Mouse (Mus musculus) kidney, postnatal 0 days (tissue): ENCODE measurements around the gene Polr3b. TPM values are rescaled to one million over a fixed set of nuclear protein-coding genes. Genes with fewer than 3 reads are reported as not detected.

ENCODE experiments used
- ATAC-seq: fragments of 200-750 bp; cut with Nextera tagmentation; replicated peaks from 2 replicates; pipeline ENCODE4 v1.8.0; 2017; ENCODE audit warnings: low read depth, moderate number of reproducible peaks, moderate TSS enrichment, moderate library complexity; ENCODE audit not compliant: low FRiP score
- DNase-seq: peaks from one replicate; pipeline ENCODE4 v3.0.0-alpha.2; 2016; ENCODE audit warnings: low spot score
- H3K27ac ChIP-seq: fragments of 300-500 bp; sonication (generic); 2 replicates; pipeline ENCODE4 v1.5.1; 2014; ENCODE audit warnings: mild to moderate bottlenecking
- H3K27me3 ChIP-seq: fragments of 300-500 bp; sonication (generic); 2 replicates; pipeline ENCODE4 v1.6.1; 2014; ENCODE audit warnings: low read length, mixed read lengths; ENCODE audit not compliant: insufficient read depth
- H3K36me3 ChIP-seq: fragments of 300-500 bp; sonication (generic); 2 replicates; pipeline ENCODE4 v1.6.1; 2014; ENCODE audit warnings: low read length, mixed read lengths; ENCODE audit not compliant: insufficient read depth
- H3K4me1 ChIP-seq: fragments of 300-500 bp; sonication (generic); replicated peaks from 2 replicates; pipeline ENCODE4 v1.6.1; 2014; ENCODE audit warnings: antibody characterized with exemption, low read length, mixed read lengths; ENCODE audit not compliant: insufficient read depth
- H3K4me2 ChIP-seq: fragments of 300-500 bp; sonication (generic); 2 replicates; pipeline ENCODE4 v1.6.1; 2014; ENCODE audit warnings: mild to moderate bottlenecking, low read length, moderate library complexity, mixed read lengths
- H3K4me3 ChIP-seq: fragments of 300-500 bp; sonication (generic); replicated peaks from 2 replicates; pipeline ENCODE4 v1.5.1; 2014; ENCODE audit warnings: low read depth, low read length
- H3K9ac ChIP-seq: fragments of 300-500 bp; sonication (generic); 2 replicates; pipeline ENCODE4 v1.6.1; 2014; ENCODE audit warnings: low read depth, low read length
- H3K9me3 ChIP-seq: fragments of 300-500 bp; sonication (generic); replicated peaks from 2 replicates; pipeline ENCODE4 v1.6.1; 2016; ENCODE audit warnings: low read length, inconsistent platforms, mixed read lengths
- CTCF ChIP-seq: IDR thresholded peaks from 2 replicates; pipeline ENCODE4 v1.5.1; 2016; ENCODE audit warnings: antibody characterized with exemption, low read depth, mild to moderate bottlenecking, moderate library complexity
- WGBS: fragments of 180-500 bp; shearing (Covaris S2); extraction: QIAGEN DNeasy Blood & Tissue Kit; methylation state at CpG from one replicate; pipeline ENCODE4 v1.1.7; 2014; 5-methylcytosine and 5-hydroxymethylcytosine counted together
- polyA plus RNA-seq: library from polyadenylated mRNA; unstranded; fragments of >200 nt; fragmentation: Nextera tagmentation; extraction: Ambion mirVana; gene quantifications from 2 replicates; pipeline ENCODE4 v1.2.1, GENCODE M21; 2015

Polr3b gene
- polyA plus RNA-seq, 1 experiment from 2014 or later: 10.6 TPM

DNA sequence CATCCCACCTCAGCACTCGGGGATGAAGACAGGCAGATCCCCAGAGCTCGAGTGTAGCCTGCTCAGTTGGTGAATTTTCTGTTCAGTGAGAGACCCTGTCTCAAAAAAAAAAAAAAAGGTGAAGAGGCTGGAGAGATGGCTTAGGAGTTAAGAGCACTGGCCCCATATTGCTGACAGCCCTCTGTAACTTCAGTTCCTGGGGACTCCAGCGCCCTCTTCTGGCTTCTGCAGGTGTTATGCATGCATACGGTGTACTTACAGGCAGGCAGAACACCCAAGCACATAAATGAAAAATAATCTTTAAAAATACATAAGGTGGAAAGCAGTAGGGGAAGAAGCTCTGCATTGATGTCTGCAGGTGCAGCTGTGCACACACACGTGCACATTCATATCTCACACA lies 9.1 kb downstream of the Polr3b start:
- DNase-seq: peak; percentile 51
- no peak overlapping the region for H3K27ac ChIP-seq
- no peak overlapping the region for H3K4me2 ChIP-seq
- WGBS: 63% methylated on average over 5 of the region's 5 CpGs
- no peaks in the 10 kb centered on the region for H3K9me3 ChIP-seq
- ATAC-seq: no peak
- TF ChIP-seq CTCF: peak; percentile 62
- H3K36me3 ChIP-seq: peaks cover 21% of the 10 kb centered on the region
- no peaks in the 10 kb centered on the region for H3K27me3 ChIP-seq
- H3K9ac ChIP-seq: no peak overlapping the region
- H3K4me1 ChIP-seq: no peaks in the 10 kb centered on the region
- H3K4me3 ChIP-seq: no peak overlapping the region

DNA sequence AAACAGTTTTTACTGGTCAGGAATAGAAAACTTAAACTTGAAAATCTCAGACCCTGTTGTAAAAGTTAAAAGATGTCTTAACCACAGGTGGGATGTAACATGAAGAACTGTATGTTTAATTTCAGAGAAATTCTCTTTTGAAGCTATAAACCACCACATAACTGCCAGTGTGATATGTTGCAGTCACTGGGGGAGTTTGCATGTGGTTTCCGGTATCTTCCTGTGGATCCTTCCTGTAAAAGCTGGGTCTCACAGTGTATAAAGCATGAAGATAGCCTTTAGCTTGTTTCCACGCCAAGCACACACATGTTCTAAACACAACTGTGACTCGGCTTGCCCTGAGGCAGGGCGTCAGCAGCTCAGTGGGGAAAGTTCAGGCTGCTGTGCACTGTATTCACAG lies 9.9 kb downstream of the Polr3b start:
- Histone ChIP-seq H3K4me1 (no peaks in the 10 kb centered on the region), H3K9me3 (no peaks in the 10 kb centered on the region), H3K27me3 (no peaks in the 10 kb centered on the region), H3K4me3 (no peak overlapping the region), H3K9ac (no peak overlapping the region), H3K27ac (no peak overlapping the region), H3K4me2 (no peak overlapping the region), H3K36me3 (peaks cover 26% of the 10 kb centered on the region)
- WGBS: 89% methylated on average over 4 of the region's 4 CpGs
- DNase-seq (no peak), ATAC-seq (no peak)
- TF ChIP-seq CTCF: no peak

- no peaks in the 10 kb centered on the region for H3K9me3 ChIP-seq
- H3K4me2 ChIP-seq: no peak overlapping the region
- peaks cover 34% of the 10 kb centered on the region for H3K36me3 ChIP-seq
- no peak overlapping the region for H3K9ac ChIP-seq
- no peak overlapping the region for H3K27ac ChIP-seq
- H3K4me3 ChIP-seq: no peak overlapping the region
- no peaks in the 10 kb centered on the region for H3K27me3 ChIP-seq
- no peak for TF ChIP-seq CTCF
- no peaks in the 10 kb centered on the region for H3K4me1 ChIP-seq
- WGBS: 88% methylated on average over 10 of the region's 10 CpGs
- DNase-seq (no peak), ATAC-seq (no peak)
Observed at GRCm38 (mm10) chr10:84636656-84637055, 14.6 kb downstream of the Polr3b start.

GRCm38 (mm10) chr10:84638382-84638781 lies 16.3 kb downstream of the Polr3b start:
- 89% methylated on average over 4 of the region's 4 CpGs for WGBS

GRCm38 (mm10) chr10:84639525-84640287 lies 17.6 kb downstream of the Polr3b start:
- no peak for TF ChIP-seq CTCF
- no peak for ATAC-seq
- 50% methylated on average over 4 of the region's 4 CpGs for WGBS

More at GRCm38 (mm10) chr10:84638382-84638781, 16.3 kb downstream of the Polr3b start:
- Histone ChIP-seq H3K27me3 (no peaks in the 10 kb centered on the region), H3K4me2 (no peak overlapping the region), H3K4me3 (no peak overlapping the region), H3K9me3 (no peaks in the 10 kb centered on the region), H3K4me1 (no peaks in the 10 kb centered on the region), H3K27ac (no peak overlapping the region), H3K9ac (no peak overlapping the region), H3K36me3 (peaks cover 26% of the 10 kb centered on the region; the same call in 1 of the 2 replicates)
- ATAC-seq: no peak
- no peak for TF ChIP-seq CTCF
- DNase-seq: no peak

GRCm38 (mm10) chr10:84640861-84641260 lies 18.8 kb downstream of the Polr3b start:
- no peak for TF ChIP-seq CTCF
- Histone ChIP-seq H3K4me2 (no peak overlapping the region), H3K4me1 (no peaks in the 10 kb centered on the region), H3K4me3 (no peak overlapping the region), H3K9me3 (no peaks in the 10 kb centered on the region), H3K9ac (no peak overlapping the region), H3K27ac (no peak overlapping the region), H3K36me3 (peaks cover 20% of the 10 kb centered on the region; the same call in 1 of the 2 replicates), H3K27me3 (no peaks in the 10 kb centered on the region)
- ATAC-seq (no peak), DNase-seq (no peak)
- WGBS: 87% methylated on average over 7 of the region's 7 CpGs

More at GRCm38 (mm10) chr10:84639525-84640287, 17.6 kb downstream of the Polr3b start:
- DNase-seq: no peak
- no peak overlapping the region for H3K9ac ChIP-seq
- H3K27ac ChIP-seq: no peak overlapping the region
- no peaks in the 10 kb centered on the region for H3K27me3 ChIP-seq
- no peaks in the 10 kb centered on the region for H3K4me1 ChIP-seq
- no peaks in the 10 kb centered on the region for H3K9me3 ChIP-seq
- H3K4me2 ChIP-seq: no peak overlapping the region
- H3K36me3 ChIP-seq: peaks cover 20% of the 10 kb centered on the region; the same call in 1 of the 2 replicates
- H3K4me3 ChIP-seq: no peak overlapping the region
